Mouse (Mus musculus) gastrocnemius, postnatal 14 days (tissue): ENCODE results near the gene Rabepk. TPM values are rescaled to one million over a fixed set of nuclear protein-coding genes. Genes with fewer than 3 reads are reported as not detected.
A peak's percentile ranks its signal among the peaks of the same experiment; 100 is the strongest.
"Not testable (repeated sequence)": the region's sequence is repeated elsewhere in the genome, so short reads cannot be mapped to it uniquely, and the experiment has no call there.

Experiments
- DNase-seq: peaks from one replicate; pipeline ENCODE4 v3.0.0; 2021; ENCODE audit warnings: mixed read lengths
- intact Hi-C: fragments of 180-260 bp; cut with DNase I; formaldehyde crosslinking; loops from one replicate; pipeline ENCODE4 v1.15.1; 2025; ENCODE audit warnings: low total_unique reads
- total RNA-seq, 2 experiments: library from RNA; stranded (reverse); gene quantifications; 2 replicates each; pipeline ENCODE4 v1.2.3; 2021

Rabepk gene
- total RNA-seq, 2 experiments from 2014 or later = 7.9 to 10.1 TPM

DNA sequence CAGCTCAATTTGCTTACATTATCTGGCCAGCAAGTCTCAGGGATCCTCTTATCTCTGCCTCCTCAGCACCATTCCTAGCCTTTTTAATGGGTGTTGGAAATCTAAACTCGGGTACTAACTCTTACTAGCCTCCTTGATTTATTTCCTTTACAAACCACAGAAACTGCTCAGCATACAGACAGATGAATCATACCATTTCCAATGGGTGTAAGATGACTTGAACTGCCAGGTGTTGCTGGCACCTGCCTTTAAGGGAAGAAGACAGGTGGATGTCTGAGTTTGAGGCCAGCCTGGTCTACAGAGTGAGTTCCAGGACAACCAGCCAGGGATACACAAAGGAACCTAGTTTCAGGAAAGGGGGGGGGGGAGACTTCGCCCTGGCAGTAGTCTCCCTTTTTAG, 8.3 kb upstream of the Rabepk start:
- intact Hi-C loops = no loop called here
- DNase-seq = no peak

DNA sequence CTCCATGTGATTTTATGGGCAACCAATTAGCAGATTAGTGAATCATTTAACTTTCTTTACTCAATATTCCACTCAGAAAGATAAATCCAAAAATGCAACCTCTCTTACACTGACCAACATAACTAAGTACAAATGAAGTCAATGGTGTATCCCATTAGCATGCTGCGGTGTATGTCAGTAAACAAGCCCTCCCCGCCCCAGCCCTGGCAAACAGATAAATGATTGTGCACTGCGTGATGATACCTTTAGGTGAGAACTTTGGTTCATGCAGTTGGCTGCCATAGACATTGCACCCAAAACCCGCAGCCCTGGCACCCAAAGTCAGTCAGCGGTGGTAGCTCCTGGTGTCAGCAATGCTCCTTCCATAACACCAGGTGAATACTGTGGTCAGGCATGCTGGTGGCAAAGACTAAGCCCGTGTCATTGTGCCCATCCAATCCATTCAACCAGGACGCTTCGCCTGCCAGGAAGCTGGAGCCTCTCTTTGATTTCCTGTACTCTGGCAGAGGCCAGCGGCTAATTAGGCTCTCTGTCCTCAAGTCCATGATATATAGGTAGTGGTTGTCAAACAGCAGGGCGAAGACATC, 5.7 kb upstream of the Rabepk start:
- no peak for DNase-seq
- intact Hi-C loops = no loop called here

DNA sequence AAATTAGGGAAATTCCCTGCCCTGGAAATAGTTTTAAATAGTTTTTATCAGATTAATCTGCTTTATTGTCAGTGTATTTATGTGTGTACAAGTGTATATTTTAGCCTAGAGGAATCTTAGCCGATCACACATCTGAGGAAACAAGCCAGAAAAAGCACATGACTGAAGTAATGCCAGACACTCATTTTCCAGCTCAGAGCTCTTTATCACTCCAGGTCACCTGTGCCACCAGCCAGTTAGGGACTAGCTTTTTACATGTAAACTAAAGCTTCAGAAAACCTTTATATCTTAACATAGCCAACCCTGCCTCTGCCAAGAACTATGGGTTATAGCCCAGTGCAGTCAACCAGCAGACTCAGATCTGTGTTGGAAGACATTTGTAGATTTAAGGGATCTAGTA, 5.1 kb upstream of the Rabepk start:
- intact Hi-C loops = no loop called here
- DNase-seq = no peak

DNA sequence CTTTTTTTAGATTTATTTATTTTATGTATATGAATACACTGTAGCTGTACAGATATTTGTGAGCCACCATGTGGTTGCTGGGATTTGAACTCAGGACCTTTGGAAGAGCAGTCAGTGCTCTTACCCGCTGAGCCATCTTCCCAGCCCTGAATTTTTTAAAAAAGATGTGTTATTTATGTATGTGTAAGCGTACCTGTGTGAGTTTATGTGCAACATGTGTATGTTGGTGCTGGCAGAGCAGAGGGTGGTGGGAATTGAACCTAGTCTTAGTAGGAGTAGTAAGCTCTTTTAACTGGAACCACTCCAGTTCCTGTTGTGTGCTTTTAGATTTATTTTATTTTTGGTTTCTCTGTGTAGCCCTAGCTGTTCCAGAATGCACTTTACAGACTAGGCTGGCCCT, 4.5 kb upstream of the Rabepk start:
- intact Hi-C loops = no loop called here
- DNase-seq = no peak

DNA sequence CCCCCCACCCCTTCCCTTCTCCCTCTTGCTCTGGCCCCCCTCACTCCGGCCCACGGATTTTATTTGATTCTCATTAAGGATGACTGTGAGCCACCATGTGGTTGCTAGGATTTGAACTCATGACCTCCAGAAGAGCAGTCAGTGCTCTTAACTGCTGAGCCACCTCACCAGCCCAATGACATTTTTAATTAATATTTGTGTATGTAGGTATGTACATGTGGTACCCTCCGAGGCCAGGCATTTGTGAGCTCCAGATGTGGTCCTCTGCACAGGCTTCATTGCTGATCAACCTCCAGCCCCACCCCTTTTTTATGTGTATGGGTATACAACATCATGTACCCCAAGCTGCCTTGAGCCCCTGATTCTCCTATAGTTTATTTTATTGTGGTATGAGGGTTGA, 4.0 kb upstream of the Rabepk start:
- intact Hi-C loops = no loop called here
- DNase-seq = no peak

DNA sequence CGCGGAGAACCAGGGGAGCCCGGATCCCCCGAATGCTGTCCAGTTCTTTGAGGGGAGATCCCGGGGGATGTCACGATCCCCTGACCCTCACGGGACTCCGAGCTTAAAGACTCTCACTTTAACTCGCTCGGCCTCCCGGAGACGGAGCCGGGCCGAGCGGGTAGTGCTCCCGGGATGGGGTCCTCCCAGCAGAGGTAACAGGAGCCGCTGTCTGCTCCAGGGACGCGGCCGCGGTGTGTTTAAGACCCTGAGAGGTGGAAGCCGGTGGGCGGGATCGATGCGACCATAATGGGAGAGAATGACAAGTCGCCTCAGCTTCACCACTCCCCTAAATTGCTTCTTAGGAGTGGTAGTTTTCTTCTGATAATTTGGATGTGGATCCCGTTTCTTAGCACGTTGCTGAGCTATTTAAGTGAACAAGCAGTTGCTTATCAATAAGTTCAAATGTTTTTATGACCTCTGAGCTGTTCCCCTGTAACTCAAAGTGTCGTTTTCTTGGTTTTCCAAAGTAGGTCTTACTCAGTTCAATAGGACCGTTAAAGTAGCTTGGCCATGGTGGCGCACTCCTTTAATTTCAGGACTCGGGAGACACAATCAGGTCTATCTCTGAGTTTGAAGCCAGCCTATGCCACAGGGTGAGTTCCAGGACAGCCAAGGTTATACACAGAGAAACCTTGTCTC, 3.0 kb upstream of the Rabepk start:
- intact Hi-C loops = not testable (repeated sequence)

DNA sequence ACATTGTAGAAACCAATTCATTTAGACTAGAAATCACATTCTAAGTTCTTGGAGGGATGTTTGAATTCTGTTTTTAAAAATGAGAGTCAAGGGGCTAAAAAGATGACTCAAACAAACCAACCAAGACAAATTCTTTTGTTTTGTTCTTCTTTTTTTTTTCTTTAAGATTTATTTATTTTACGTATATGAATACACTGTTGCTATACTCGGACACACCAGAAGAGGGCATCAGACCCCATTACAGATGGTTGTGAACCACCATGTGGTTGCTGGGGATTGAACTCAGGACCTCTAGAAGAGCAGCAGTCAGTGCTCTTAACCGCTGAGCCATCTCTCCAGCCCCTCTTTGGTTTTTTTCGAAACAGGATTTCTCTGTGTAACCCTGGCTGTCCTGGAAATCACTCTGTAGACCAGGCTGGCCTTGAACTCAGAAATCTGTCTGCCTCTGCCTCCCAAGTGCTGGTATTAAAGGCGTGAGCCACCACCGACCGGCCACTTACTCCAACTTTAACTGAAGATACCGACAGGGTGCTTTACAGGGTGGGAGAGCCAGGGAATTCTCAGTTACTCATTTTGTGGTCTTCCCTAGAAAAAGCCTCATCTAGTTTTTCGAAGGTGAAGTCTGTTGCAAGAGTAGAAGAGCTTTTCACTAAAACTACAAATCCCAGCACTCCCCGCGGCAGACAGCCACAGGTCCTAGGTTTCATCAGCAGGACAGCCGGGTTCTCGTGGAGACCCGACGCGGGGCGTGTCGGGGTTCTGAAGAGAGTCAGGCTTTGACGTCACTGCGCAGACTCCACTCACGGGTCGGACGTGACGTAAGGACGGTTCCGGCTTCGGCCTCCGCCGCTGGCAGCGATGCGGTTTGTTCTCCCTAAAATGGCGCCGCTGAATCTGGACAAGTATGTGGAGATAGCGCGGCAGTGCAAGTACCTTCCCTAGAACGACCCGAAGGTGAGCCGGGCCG, 2.1 kb upstream of the Rabepk start:
- intact Hi-C loops = no loop called here
- peak; percentile 97 for DNase-seq

More for the DNA sequence above, 3.0 kb upstream of the Rabepk start:
- peak; percentile 18 for DNase-seq

DNA sequence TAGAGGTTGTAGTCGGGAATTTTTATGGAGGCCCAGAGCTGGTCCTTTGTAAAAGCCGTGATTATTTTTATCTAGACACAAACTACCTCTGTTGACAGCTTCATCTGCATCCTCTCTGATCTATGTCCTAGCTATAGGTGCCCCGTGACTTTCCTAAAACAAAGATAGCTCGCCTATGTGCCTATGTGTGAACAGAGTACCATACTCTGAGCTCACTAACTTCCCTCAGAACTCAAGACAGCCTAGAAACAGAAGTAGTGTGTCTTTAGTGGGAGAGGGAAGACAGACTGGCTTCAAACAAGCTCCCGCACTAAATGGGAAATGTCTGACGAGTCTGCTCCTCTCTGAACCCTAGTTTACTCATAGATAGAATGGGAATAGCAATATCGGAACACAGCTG, 659 bp upstream of the Rabepk start:
- DNase-seq = no peak
- intact Hi-C loops = no loop called here

DNA sequence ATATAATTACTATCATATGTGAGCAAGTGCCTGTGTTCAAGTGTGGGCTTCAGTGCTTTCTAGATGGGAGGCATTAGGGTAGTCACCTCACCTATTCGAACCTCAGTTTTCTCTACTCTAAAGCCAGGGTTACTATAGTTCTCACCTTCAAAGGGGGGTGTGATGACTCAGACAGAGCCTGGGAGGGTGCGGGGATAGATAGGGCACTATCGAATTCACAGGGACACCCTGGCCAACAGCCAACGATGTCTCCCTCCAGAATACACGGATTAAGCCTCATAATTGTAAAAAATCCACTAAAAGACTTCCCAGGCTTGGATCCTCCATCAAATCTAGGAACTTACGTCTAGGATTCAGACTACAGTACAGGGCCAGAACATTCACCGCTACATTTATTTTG, 4.3 kb downstream of the Rabepk start:
- DNase-seq = no peak
- intact Hi-C loops = no loop called here

DNA sequence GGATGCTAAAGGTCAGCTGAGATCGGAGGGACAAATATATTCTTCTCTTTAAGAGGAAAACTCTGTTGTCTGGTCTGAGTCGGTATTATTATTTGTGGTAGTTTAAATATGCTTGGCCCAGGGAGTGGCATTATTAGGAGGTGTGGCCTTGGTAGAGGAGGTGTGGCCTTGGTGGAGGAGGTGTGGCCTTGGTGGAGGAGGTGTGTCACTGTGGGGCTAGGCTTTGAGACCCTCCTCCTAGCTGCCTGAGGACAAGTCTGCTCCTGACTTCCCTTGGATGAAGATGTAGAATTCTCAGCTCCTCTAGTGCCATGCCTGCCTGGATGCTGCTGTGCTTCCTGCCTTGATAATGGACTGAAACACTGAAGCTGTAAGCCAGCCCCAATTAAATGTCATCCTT, 5.2 kb downstream of the Rabepk start:
- intact Hi-C loops = no loop called here
- no peak for DNase-seq

DNA sequence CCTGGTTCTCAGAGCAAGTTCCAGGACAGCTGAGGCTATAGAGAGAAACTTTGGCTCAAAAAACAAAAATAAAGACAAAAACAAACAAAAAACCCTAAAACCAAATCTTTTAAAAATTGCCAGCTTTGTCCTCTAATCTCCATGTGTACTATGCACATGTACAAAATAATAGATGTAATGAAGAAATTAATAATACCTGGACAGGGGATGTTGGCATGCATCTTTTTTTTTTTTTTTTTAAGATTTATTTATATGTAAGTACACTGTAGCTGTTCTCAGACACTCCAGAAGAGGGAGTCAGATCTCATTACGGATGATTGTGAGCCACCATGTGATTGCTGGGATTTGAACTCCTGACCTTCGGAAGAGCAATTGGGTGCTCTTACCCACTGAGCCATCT, 7.2 kb downstream of the Rabepk start:
- intact Hi-C loops, DNase-seq: not testable (repeated sequence)

DNA sequence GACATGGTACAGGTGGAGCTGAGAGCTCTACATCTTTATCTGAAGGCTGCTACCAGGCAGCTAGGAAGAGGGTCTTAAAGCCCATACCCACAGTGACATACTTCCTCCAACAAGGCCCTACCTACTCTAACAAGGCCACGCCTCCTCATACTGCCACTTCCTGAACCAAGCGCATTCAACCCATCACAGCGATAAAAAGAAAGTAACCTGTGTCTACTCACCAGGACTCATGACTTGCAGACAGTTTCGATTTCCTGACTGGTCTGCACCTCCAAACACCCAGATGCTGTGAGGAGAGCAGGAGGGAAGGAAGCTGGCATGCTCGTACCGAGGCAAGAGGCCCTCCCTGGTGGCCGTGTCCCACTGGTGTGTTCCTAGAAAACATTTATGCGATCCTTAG, 9.4 kb downstream of the Rabepk start:
- intact Hi-C loops = no loop called here
- DNase-seq = no peak

DNA sequence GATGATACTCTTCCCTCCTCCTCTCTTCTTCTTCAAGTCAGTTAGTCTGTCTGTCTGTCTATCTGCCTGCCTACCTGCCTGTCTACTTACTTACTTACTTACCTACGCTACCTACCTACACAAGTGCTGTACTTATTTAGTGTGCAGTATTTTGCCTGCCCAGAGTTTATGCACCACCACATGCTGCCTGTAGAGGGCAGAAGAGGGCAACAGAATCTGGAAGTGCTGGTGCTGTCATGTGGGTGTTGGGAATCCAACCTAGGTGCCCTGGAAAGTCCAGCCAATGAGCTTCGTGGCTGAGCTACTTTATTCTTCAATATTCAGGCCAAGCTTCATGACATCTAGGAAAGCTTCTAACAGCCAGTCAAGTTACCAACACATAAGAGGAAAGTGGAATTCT, 15.6 kb downstream of the Rabepk start:
- intact Hi-C loops = loop anchor here (10.0 kb wide), 1 partner anchor 191 kb away; no protein-coding TSS in a partner anchor
- no peak for DNase-seq

DNA sequence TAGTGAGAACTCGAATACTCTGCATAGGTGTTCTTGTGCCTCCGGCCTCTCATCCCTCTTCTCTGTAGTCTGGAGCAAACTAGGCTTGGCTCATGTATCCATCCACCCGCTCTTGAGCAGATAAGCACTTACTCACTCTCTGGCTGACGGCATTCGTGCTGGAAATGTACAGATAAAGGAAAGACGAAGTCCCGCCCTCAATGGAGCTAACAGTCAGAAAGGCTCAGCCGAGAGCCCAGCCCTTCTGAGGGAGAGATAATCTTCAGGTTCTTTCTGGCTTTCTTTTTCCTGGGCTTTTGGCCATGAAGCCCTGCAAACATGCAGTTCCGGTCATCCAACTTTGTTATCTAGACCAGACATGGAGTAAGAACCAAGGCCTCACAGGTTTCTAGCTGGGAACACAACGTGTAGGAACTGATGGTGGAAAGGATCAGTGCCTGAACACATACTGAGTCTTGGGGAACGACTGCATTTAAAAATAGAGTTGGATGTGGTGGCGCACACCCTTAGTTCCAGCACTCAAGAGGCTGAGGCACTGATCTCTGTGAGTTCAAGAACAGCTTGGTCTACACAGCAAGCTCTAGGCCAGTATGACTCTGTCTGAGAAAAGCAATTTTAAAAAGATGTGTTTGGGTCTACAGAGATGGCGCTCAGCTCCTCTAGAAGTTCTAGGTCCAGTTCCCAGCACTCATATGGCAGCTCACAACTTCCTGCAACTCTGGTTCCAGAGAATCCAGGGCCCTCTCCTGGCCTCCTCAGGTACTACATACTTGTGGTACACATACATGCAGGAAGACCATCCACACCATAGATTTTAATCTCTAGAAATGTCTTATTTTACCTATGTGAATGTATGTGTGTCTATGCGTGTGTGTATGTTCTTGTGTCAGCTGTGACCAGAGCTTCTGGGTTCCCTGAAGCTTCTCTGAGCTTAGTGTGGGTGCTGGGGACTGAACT, 16.4 kb downstream of the Rabepk start:
- DNase-seq = no peak
- intact Hi-C loops = loop anchor here (10.0 kb wide), 1 partner anchor 191 kb away; no protein-coding TSS in a partner anchor

DNA sequence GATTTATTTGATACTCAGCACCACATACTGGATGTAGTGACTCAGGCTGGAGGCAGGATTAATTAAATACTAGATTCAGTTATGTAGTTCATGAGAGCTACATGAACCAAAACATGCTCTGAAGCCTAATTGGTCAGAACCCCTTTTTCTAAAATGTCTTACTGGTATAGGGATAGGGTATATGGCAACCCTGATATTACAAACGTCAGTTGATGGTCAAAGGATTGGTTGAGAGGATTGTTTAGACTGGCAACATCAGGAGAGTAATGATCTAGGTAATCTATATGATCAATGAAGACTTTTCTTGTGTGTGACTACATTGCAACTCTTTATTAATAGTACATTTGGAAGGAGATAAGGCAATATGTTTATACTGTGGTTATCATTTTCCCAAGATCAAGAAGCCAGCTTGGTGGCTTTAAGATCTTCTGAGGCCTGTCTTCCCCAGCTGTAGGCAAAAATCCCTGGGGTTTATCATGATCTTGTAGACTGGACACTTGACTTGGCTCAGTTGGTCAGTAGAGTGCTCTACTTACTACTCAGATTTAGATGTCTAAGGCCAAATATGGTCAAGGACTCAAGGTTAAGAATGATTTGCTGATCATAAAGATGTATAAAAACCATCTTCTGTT, 22.4 kb downstream of the Rabepk start:
- no peak for DNase-seq
- intact Hi-C loops = no loop called here

DNA sequence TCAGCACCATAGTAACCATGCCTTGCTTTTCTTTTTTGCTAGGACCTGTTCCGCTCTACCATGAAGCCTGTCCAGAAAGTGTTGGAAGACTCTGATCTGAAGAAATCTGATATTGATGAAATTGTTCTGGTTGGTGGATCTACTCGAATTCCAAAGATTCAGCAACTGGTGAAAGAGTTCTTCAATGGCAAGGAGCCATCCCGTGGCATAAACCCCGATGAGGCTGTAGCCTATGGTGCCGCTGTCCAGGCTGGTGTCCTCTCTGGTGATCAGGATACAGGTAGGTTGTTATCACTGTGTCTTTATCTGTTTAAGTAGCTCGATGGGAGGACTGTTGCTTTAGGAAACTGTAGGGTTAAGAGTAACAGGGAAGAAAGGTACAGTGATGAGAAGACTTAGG, 25.2 kb downstream of the Rabepk start:
- no peak for DNase-seq
- intact Hi-C loops = no loop called here

DNA sequence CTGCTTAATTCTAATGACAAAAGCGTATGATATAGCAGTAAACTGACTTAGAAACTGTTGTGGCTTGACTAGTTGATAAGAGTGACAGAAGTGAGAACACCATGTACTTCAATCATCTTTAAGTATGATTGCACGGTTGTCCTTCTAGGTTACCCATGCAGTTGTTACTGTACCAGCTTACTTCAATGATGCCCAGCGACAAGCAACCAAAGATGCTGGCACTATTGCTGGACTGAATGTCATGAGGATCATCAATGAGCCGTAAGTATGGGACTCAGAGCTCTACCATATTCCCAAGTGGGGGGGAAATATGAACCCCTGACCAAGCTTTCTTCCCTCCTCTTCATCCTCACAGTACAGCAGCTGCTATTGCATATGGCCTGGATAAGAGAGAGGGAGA, 26.0 kb downstream of the Rabepk start:
- no peak for DNase-seq
- intact Hi-C loops = no loop called here

DNA sequence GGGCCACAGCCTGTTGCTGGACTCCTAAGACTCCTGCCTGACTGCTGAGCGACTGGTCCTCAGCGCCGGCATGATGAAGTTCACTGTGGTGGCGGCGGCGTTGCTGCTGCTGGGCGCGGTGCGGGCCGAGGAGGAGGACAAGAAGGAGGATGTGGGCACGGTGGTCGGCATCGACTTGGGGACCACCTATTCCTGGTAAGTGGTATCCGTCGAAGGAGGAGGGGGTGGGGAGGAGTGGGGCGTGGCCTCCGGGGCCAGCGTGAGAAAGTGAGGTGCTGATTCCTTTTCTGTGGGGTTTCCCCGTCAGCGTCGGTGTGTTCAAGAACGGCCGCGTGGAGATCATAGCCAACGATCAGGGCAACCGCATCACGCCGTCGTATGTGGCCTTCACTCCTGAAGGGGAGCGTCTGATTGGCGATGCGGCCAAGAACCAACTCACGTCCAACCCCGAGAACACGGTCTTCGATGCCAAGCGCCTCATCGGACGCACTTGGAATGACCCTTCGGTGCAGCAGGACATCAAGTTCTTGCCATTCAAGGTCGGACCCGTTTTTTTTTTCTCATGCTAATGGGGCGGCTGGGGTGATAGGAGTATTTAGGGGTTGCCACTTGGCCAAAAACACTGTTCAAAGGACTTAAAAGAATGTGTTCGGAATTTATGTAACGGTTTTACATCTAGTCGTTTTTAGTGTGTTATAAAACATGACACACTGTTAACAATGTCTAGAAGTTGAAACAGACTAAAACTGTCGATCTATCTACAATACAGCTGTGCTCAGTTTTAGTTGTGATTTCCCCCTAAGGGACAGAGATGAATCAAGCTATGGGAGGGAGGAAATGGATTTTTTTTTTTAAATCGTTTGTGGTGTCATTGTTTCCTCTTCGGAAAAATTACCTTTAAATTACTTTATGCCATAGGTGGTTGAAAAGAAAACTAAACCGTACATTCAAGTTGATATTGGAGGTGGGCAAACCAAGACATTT, 27.2 kb downstream of the Rabepk start:
- no peak for DNase-seq
- intact Hi-C loops = no loop called here
